Mouse (Mus musculus): Measurements from ENCODE around the gene Sqor. TPM values are rescaled to one million over a fixed set of nuclear protein-coding genes. Genes with fewer than 3 reads are reported as not detected.

Gene Sqor
- 79.2 and 90.4 TPM in 2 replicates for polyA plus RNA-seq (2015; fragmentation: Nextera tagmentation; extraction: Ambion mirVana)

- peak within 1 kb of the TSS; percentile 55 for H3K4me3 ChIP-seq (ENCODE audit: low read depth, low read length)
- peak; percentile 88 for DNase-seq (ENCODE audit: low spot score)
- H3K4me2 ChIP-seq (replicated peaks; ENCODE audit: low read depth) = peak within 1 kb of the TSS; percentile 83
- H3K9ac ChIP-seq (ENCODE audit: low read length) = peak within 1 kb of the TSS; percentile 71
- ATAC-seq (ENCODE audit: low FRiP score, low TSS enrichment) = peak; percentile 95
- peak; percentile 36; the same call in 1 of the 2 replicates for TF ChIP-seq CTCF (IDR thresholded peaks at IDR 0.05; ENCODE audit: low read depth)
- no peak for TF ChIP-seq EP300 (optimal IDR thresholded peaks at IDR 0.05)
- no peaks in the 10 kb centered on the region for H3K4me1 ChIP-seq (replicated peaks; ENCODE audit: control insufficient read depth, insufficient read depth)
- H3K27ac ChIP-seq (replicated peaks) = peak within 1 kb of the TSS; percentile 85
- no peaks in the 10 kb centered on the region for H3K27me3 ChIP-seq (ENCODE audit: control insufficient read depth, insufficient read depth, low read length)
- no peaks in the 10 kb centered on the region for H3K9me3 ChIP-seq (ENCODE audit: control insufficient read depth, low read length)
- no peaks in the 10 kb centered on the region for H3K36me3 ChIP-seq (ENCODE audit: control insufficient read depth, insufficient read depth, low read length)
- WGBS = 2% methylated on average over 45 of the region's 46 CpGs
Measured at GRCm38 (mm10) chr2:122765071-122765793, at the start of gene Sqor. Gene Sqor (plus strand): TSS chr2:122765237.

GRCm38 (mm10) chr2:122716301-122716842 is 48.7 kb upstream of the Sqor start:
- Histone ChIP-seq H3K36me3 (ENCODE audit: control insufficient read depth, insufficient read depth, low read length) (no peaks in the 10 kb centered on the region), H3K4me3 (ENCODE audit: low read depth, low read length) (no peak overlapping the region), H3K4me1 (replicated peaks; ENCODE audit: control insufficient read depth, insufficient read depth) (no peaks in the 10 kb centered on the region), H3K27ac (replicated peaks) (no peak overlapping the region), H3K9ac (ENCODE audit: low read length) (no peak overlapping the region), H3K9me3 (ENCODE audit: control insufficient read depth, low read length) (no peaks in the 10 kb centered on the region), H3K4me2 (replicated peaks; ENCODE audit: low read depth) (no peak overlapping the region), H3K27me3 (ENCODE audit: control insufficient read depth, insufficient read depth, low read length) (no peaks in the 10 kb centered on the region)
- ATAC-seq (ENCODE audit: low FRiP score, low TSS enrichment) (no peak), DNase-seq (ENCODE audit: low spot score) (no peak)
- WGBS = 78% methylated on average over 3 of the region's 3 CpGs
- TF ChIP-seq EP300 (optimal IDR thresholded peaks at IDR 0.05) (no peak), CTCF (IDR thresholded peaks at IDR 0.05; ENCODE audit: low read depth) (no peak)

GRCm38 (mm10) chr2:122719232-122719631 is 45.8 kb upstream of the Sqor start:
- DNase-seq (ENCODE audit: low spot score) (no peak), ATAC-seq (ENCODE audit: low FRiP score, low TSS enrichment) (peak; percentile 80)
- Histone ChIP-seq H3K4me2 (replicated peaks; ENCODE audit: low read depth) (no peak overlapping the region), H3K9ac (ENCODE audit: low read length) (no peak overlapping the region), H3K36me3 (ENCODE audit: control insufficient read depth, insufficient read depth, low read length) (no peaks in the 10 kb centered on the region), H3K27me3 (ENCODE audit: control insufficient read depth, insufficient read depth, low read length) (no peaks in the 10 kb centered on the region), H3K27ac (replicated peaks) (no peak overlapping the region), H3K4me1 (replicated peaks; ENCODE audit: control insufficient read depth, insufficient read depth) (no peaks in the 10 kb centered on the region), H3K9me3 (ENCODE audit: control insufficient read depth, low read length) (no peaks in the 10 kb centered on the region), H3K4me3 (ENCODE audit: low read depth, low read length) (no peak overlapping the region)
- 47% methylated on average over 1 of the region's 1 CpGs for WGBS
- TF ChIP-seq CTCF (IDR thresholded peaks at IDR 0.05; ENCODE audit: low read depth) = no peak
- no peak for TF ChIP-seq EP300 (optimal IDR thresholded peaks at IDR 0.05)

- no peak for TF ChIP-seq CTCF (IDR thresholded peaks at IDR 0.05; ENCODE audit: low read depth)
- TF ChIP-seq EP300 (optimal IDR thresholded peaks at IDR 0.05) = no peak
- no peak for DNase-seq (ENCODE audit: low spot score)
Measured at GRCm38 (mm10) chr2:122720564-122720963, 44.5 kb upstream of the Sqor start.

GRCm38 (mm10) chr2:122725604-122726003 is 39.4 kb upstream of the Sqor start:
- Histone ChIP-seq H3K27ac (replicated peaks) (no peak overlapping the region), H3K36me3 (ENCODE audit: control insufficient read depth, insufficient read depth, low read length) (no peaks in the 10 kb centered on the region), H3K9me3 (ENCODE audit: control insufficient read depth, low read length) (no peaks in the 10 kb centered on the region), H3K4me1 (replicated peaks; ENCODE audit: control insufficient read depth, insufficient read depth) (no peaks in the 10 kb centered on the region), H3K4me3 (ENCODE audit: low read depth, low read length) (no peak overlapping the region), H3K4me2 (replicated peaks; ENCODE audit: low read depth) (no peak overlapping the region), H3K9ac (ENCODE audit: low read length) (no peak overlapping the region), H3K27me3 (ENCODE audit: control insufficient read depth, insufficient read depth, low read length) (no peaks in the 10 kb centered on the region)
- 0 out of 2 replicates have a peak, but pooled peaks have one; percentile 35 for ATAC-seq (ENCODE audit: low FRiP score, low TSS enrichment)
- peak; percentile 75 for TF ChIP-seq CTCF (IDR thresholded peaks at IDR 0.05; ENCODE audit: low read depth)
- no peak for TF ChIP-seq EP300 (optimal IDR thresholded peaks at IDR 0.05)
- peak; percentile 56 for DNase-seq (ENCODE audit: low spot score)
- WGBS = 54% methylated on average over 10 of the region's 10 CpGs

More at GRCm38 (mm10) chr2:122720564-122720963, 44.5 kb upstream of the Sqor start:
- H3K4me1 ChIP-seq (replicated peaks; ENCODE audit: control insufficient read depth, insufficient read depth) = no peaks in the 10 kb centered on the region
- no peak for ATAC-seq (ENCODE audit: low FRiP score, low TSS enrichment)
- H3K9ac ChIP-seq (ENCODE audit: low read length) = no peak overlapping the region
- no peaks in the 10 kb centered on the region for H3K36me3 ChIP-seq (ENCODE audit: control insufficient read depth, insufficient read depth, low read length)
- no peak overlapping the region for H3K27ac ChIP-seq (replicated peaks)
- H3K4me2 ChIP-seq (replicated peaks; ENCODE audit: low read depth) = no peak overlapping the region
- WGBS = 51% methylated on average over 3 of the region's 3 CpGs
- H3K9me3 ChIP-seq (ENCODE audit: control insufficient read depth, low read length) = no peaks in the 10 kb centered on the region
- no peaks in the 10 kb centered on the region for H3K27me3 ChIP-seq (ENCODE audit: control insufficient read depth, insufficient read depth, low read length)
- H3K4me3 ChIP-seq (ENCODE audit: low read depth, low read length) = no peak overlapping the region

- Histone ChIP-seq H3K9ac (ENCODE audit: low read length) (no peak overlapping the region), H3K4me3 (ENCODE audit: low read depth, low read length) (no peak overlapping the region), H3K9me3 (ENCODE audit: control insufficient read depth, low read length) (no peaks in the 10 kb centered on the region), H3K4me1 (replicated peaks; ENCODE audit: control insufficient read depth, insufficient read depth) (no peaks in the 10 kb centered on the region), H3K4me2 (replicated peaks; ENCODE audit: low read depth) (no peak overlapping the region), H3K27me3 (ENCODE audit: control insufficient read depth, insufficient read depth, low read length) (no peaks in the 10 kb centered on the region), H3K36me3 (ENCODE audit: control insufficient read depth, insufficient read depth, low read length) (no peaks in the 10 kb centered on the region), H3K27ac (replicated peaks) (no peak overlapping the region)
- ATAC-seq (ENCODE audit: low FRiP score, low TSS enrichment) (peak; percentile 61), DNase-seq (ENCODE audit: low spot score) (no peak)
- TF ChIP-seq EP300 (optimal IDR thresholded peaks at IDR 0.05) (no peak), CTCF (IDR thresholded peaks at IDR 0.05; ENCODE audit: low read depth) (no peak)
- 35% methylated on average over 2 of the region's 2 CpGs for WGBS
Measured at GRCm38 (mm10) chr2:122731456-122731855, 33.6 kb upstream of the Sqor start.

All from stomach, postnatal 0 days (tissue).